Mouse (Mus musculus) erythroblast, embryonic 14.5 days (primary cell): ENCODE results near the gene Macf1.

Source experiments
- GATA1 ChIP-seq: IDR thresholded peaks from 2 replicates; pipeline ENCODE4 v1.6.1; 2012; ENCODE audit warnings: low read length, inconsistent platforms, mixed read lengths
- TAL1 ChIP-seq: IDR thresholded peaks from 3 replicates; pipeline ENCODE4 v1.6.1; 2012; ENCODE audit warnings: low read length, inconsistent platforms, mixed read lengths

DNA sequence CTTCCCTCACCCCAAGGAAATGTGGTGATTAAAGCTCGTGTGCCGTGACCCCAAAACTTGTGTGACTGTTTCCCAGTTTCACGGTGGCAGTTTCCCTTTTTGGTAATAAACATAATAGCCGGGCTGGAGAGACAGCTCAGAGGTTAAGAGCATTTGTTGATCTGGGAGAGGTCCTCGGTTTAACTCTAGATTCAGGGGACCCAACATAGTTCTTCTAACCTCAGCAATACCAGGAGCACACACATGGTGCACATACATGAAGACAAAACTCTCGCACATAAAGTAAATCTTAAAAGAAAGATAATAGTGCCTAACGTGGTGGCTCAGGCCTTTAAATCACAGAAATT lies 34.2 kb upstream of the Macf1 start:
- TF ChIP-seq TAL1 (no peak; the same call in 2 of the 3 replicates), GATA1 (no peak)
